Mouse (Mus musculus) kidney, postnatal 14 days (tissue): ENCODE measurements around the gene Ube2dnl1.

Experiments
- DNase-seq: peaks from one replicate; pipeline ENCODE4 v3.0.0; 2022; ENCODE audit warnings: mixed read lengths

Gene Ube2dnl1

DNA sequence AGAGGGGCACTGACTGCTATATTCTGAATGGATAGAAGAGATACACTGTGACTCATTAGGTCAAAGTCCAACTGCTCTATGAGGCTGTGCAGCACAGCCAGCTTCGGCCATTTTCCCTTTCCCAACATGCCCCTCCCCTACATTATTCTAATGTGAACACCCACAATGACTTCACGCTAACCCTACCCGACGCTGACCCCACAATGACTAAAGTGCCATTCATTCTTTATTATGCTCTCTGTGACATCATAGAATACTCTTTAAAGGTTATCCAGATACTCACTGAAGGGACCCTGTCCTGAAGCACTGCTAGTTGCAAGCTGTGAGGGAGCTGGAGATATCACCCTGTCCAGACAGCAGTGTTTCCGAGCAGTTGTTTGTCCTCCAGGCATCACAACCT is at the start of gene Ube2dnl1:
Gene Ube2dnl1 (plus strand): TSS at position 301 of the 400 bp plus-strand sequence.
- no peak for DNase-seq

DNA sequence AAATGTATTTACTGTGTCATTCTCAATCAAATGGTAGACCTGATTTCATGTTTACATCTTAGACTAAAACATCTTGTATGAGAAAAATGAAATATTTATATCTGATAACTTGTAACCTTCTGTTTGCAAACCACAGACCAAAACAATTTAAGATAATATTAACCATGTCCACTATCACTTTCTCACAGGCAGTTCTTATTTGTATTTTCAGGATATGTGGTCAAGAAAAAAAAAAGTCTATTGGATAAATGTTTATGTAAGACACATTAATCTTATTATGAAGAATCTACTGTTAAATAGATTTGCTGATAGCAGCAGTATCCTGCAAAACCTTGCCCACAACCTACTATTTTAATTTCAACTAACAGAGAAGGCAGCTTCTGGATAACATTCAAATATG is 9.3 kb upstream of the Ube2dnl1 start:
- no peak for DNase-seq

DNA sequence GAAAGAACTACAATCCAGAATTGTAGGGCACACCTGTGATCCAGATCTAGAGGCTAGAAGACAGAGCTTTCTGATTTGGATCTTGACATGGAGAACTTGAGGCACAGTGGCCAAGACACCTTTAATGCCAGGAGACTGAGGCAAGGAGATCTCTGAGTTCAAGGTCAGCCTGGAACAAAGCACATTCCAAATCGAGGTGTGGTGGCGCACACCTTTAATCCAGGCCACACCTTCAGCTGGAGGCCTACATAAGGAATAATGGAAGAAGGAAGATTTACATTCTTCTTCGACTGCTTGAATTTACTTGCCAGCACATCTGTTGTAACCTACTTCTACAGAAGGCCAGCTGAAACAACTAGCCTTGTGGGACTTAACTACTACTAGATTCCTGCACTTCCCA is 7.3 kb upstream of the Ube2dnl1 start:
- DNase-seq: no peak

DNA sequence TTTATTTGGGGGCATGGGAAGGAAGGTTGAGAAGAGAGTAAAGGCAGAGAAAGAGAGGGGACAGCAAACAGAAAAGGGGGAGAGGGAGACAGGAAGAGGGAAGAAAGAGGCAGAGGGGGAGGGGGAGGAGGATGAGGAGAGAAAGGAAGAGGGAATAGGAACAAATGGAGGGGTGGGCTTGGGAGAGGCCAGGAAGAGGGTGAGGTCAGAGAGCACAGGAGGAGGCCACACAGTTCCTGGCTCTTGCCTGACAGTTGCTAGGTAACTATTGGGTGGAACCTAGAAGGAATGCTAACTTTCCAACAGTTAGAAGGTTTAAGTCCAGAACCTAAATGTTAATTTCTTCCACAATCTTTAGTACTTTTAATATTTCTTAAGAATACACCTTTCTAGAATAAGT is 1.4 kb upstream of the Ube2dnl1 start:
- DNase-seq: no peak

DNA sequence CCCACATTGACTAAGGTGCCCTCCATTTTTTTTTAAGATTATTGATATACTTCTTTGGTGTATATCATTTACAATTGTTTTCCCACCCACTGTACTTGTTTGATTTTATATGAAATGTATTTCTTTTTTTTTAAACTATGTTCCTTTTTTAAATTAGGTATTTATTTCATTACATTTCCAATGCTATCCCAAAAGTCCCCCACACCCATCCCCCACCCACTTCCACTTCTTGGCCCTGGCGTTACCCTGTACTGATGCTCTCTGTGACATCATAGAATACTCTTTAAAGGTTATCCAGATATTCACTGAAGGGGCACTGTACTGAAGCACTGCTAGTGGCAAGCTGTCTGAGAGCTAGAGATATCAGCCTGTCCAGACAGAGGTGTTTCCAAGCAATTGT is 2.5 kb downstream of the Ube2dnl1 start, which contains the start of gene Ube2dnl2:
Gene Ube2dnl2 (plus strand): TSS at position 301 of the 400 bp plus-strand sequence.
- no peak for DNase-seq

DNA sequence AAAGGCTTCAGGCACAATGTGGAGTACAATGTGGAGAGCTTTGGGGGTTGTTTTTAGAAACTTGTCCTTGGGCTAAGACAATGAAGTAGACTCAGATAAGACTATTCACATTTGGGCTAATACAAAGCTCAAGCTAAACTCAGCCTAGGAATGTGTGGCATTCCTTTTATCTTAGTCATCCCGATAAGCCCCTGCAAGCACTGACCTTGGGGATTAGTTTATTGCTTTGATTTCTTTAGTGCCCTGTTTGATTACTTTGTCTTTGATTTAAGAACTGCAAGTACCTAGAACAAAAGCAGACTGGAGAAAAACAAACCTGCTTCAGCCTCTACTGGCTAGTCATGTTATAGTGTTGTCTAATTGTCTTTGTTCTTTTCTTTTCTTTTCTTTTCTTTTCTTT is 50.3 kb downstream of the Ube2dnl1 start:
- DNase-seq: no peak
